Mouse (Mus musculus) hindbrain, embryonic 14.5 days (tissue): Measurements from ENCODE around the gene Tdrd3. TPM values are rescaled to one million over a fixed set of nuclear protein-coding genes. Genes with fewer than 3 reads are reported as not detected.

ENCODE experiments used
- ATAC-seq: fragments of 200-750 bp; cut with Nextera tagmentation; 2 replicates; pipeline ENCODE4 v1.8.0; 2017; ENCODE audit warnings: moderate number of reproducible peaks, mild to moderate bottlenecking, moderate TSS enrichment, moderate library complexity; ENCODE audit not compliant: low FRiP score
- DNase-seq: peaks from one replicate; pipeline ENCODE4 v3.0.0-alpha.2; 2015; ENCODE audit warnings: low spot score
- H3K27ac ChIP-seq: fragments of 300-500 bp; sonication (generic); 2 replicates; pipeline ENCODE4 v1.5.1; 2014; ENCODE audit warnings: mild to moderate bottlenecking, moderate library complexity
- H3K27me3 ChIP-seq: fragments of 300-500 bp; sonication (generic); 2 replicates; pipeline ENCODE4 v1.6.1; 2014; ENCODE audit warnings: mild to moderate bottlenecking, low read length, mixed read lengths; ENCODE audit not compliant: control insufficient read depth, insufficient read depth
- H3K36me3 ChIP-seq: fragments of 300-500 bp; sonication (generic); replicated peaks from 2 replicates; pipeline ENCODE4 v1.6.1; 2014; ENCODE audit not compliant: control insufficient read depth, insufficient read depth
- H3K4me1 ChIP-seq: fragments of 300-500 bp; sonication (generic); replicated peaks from 2 replicates; pipeline ENCODE4 v1.6.1; 2014; ENCODE audit warnings: antibody characterized with exemption, low read length, mixed read lengths; ENCODE audit not compliant: control insufficient read depth, insufficient read depth
- H3K4me2 ChIP-seq: fragments of 300-500 bp; sonication (generic); replicated peaks from 2 replicates; pipeline ENCODE4 v1.6.1; 2014; ENCODE audit warnings: mild to moderate bottlenecking, moderate library complexity
- H3K4me3 ChIP-seq: fragments of 300-500 bp; sonication (generic); replicated peaks from 2 replicates; pipeline ENCODE4 v1.5.1; 2014; ENCODE audit warnings: mild to moderate bottlenecking, low read length
- H3K9ac ChIP-seq: fragments of 300-500 bp; sonication (generic); 2 replicates; pipeline ENCODE4 v1.6.1; 2014
- H3K9me3 ChIP-seq: fragments of 300-500 bp; sonication (generic); 2 replicates; pipeline ENCODE4 v1.6.1; 2016; ENCODE audit warnings: low read length; ENCODE audit not compliant: control insufficient read depth
- WGBS: fragments of 180-500 bp; shearing (Covaris S2); extraction: QIAGEN DNeasy Blood & Tissue Kit; methylation state at CpG from one replicate; pipeline ENCODE4 v1.1.7; 2014; 5-methylcytosine and 5-hydroxymethylcytosine counted together
- polyA plus RNA-seq: library from polyadenylated mRNA; unstranded; fragments of >200 nt; fragmentation: Nextera tagmentation; extraction: Ambion mirVana; gene quantifications from 2 replicates; pipeline ENCODE4 v1.2.1, GENCODE M21; 2014

Gene Tdrd3
- 45.9 and 51.0 TPM in 2 replicates for polyA plus RNA-seq

GRCm38 (mm10) chr14:87415808-87416721 lies at the start of gene Tdrd3:
Gene Tdrd3, plus strand, starts transcription at chr14:87416639.
- peaks cover 23% of the 10 kb centered on the region for H3K4me1 ChIP-seq
- peak within 1 kb of the TSS; percentile 80 for H3K4me3 ChIP-seq
- peak; percentile 92 for DNase-seq
- H3K27ac ChIP-seq, result peak within 1 kb of the TSS; percentile 97
- no peaks in the 10 kb centered on the region for H3K27me3 ChIP-seq
- peak within 1 kb of the TSS; percentile 59 for H3K4me2 ChIP-seq
- peak within 1 kb of the TSS; percentile 94 for H3K9ac ChIP-seq
- H3K9me3 ChIP-seq, result no peaks in the 10 kb centered on the region
- no peaks in the 10 kb centered on the region for H3K36me3 ChIP-seq
- peak; percentile 97 for ATAC-seq
- under 1% methylated on average over 84 of the region's 85 CpGs for WGBS

GRCm38 (mm10) chr14:87367169-87367568 lies 49.3 kb upstream of the Tdrd3 start:
- Histone ChIP-seq H3K9me3 (no peaks in the 10 kb centered on the region), H3K27ac (no peak overlapping the region), H3K4me2 (no peak overlapping the region), H3K36me3 (no peaks in the 10 kb centered on the region), H3K4me3 (no peak overlapping the region), H3K27me3 (no peaks in the 10 kb centered on the region), H3K9ac (no peak overlapping the region), H3K4me1 (no peaks in the 10 kb centered on the region)
- ATAC-seq (no peak), DNase-seq (no peak)
- WGBS, result 61% methylated on average over 3 of the region's 3 CpGs

- no peaks in the 10 kb centered on the region for H3K9me3 ChIP-seq
- no peak for ATAC-seq
- no peak overlapping the region for H3K4me2 ChIP-seq
- no peak overlapping the region for H3K4me3 ChIP-seq
- H3K36me3 ChIP-seq, result no peaks in the 10 kb centered on the region
- no peaks in the 10 kb centered on the region for H3K4me1 ChIP-seq
- H3K27ac ChIP-seq, result no peak overlapping the region
- WGBS, result 63% methylated on average over 2 of the region's 2 CpGs
- DNase-seq, result no peak
- H3K9ac ChIP-seq, result no peak overlapping the region
- no peaks in the 10 kb centered on the region for H3K27me3 ChIP-seq
These were observed 33.4 kb upstream of the Tdrd3 start for GRCm38 (mm10) chr14:87383041-87383440.

GRCm38 (mm10) chr14:87384288-87385268 lies 31.9 kb upstream of the Tdrd3 start:
- Histone ChIP-seq H3K4me2 (no peak overlapping the region), H3K36me3 (no peaks in the 10 kb centered on the region), H3K27ac (no peak overlapping the region), H3K4me1 (no peaks in the 10 kb centered on the region), H3K9me3 (no peaks in the 10 kb centered on the region), H3K9ac (no peak overlapping the region), H3K27me3 (no peaks in the 10 kb centered on the region), H3K4me3 (no peak overlapping the region)
- 89% methylated on average over 7 of the region's 7 CpGs for WGBS
- ATAC-seq, result no peak
- DNase-seq, result no peak

- no peak overlapping the region for H3K4me2 ChIP-seq
- no peak overlapping the region for H3K27ac ChIP-seq
- no peak overlapping the region for H3K9ac ChIP-seq
- H3K4me1 ChIP-seq, result no peaks in the 10 kb centered on the region
- no peak overlapping the region for H3K4me3 ChIP-seq
- ATAC-seq, result no peak
- no peaks in the 10 kb centered on the region for H3K9me3 ChIP-seq
- no peak for DNase-seq
- WGBS, result 76% methylated on average over 3 of the region's 3 CpGs
- no peaks in the 10 kb centered on the region for H3K27me3 ChIP-seq
- no peaks in the 10 kb centered on the region for H3K36me3 ChIP-seq
These were observed 23.3 kb upstream of the Tdrd3 start for GRCm38 (mm10) chr14:87393096-87393495.

GRCm38 (mm10) chr14:87396643-87397042 lies 19.8 kb upstream of the Tdrd3 start:
- DNase-seq (no peak), ATAC-seq (no peak)
- Histone ChIP-seq H3K9me3 (no peaks in the 10 kb centered on the region), H3K27me3 (no peaks in the 10 kb centered on the region), H3K4me3 (no peak overlapping the region), H3K9ac (no peak overlapping the region), H3K4me2 (no peak overlapping the region), H3K36me3 (no peaks in the 10 kb centered on the region), H3K27ac (no peak overlapping the region), H3K4me1 (no peaks in the 10 kb centered on the region)
- 49% methylated on average over 5 of the region's 5 CpGs for WGBS

GRCm38 (mm10) chr14:87415486-87415807 lies 992 bp upstream of the Tdrd3 start:
- Histone ChIP-seq H3K4me2 (peak overlapping the region; percentile 59), H3K4me3 (peak overlapping the region; percentile 80), H3K4me1 (peaks cover 23% of the 10 kb centered on the region), H3K9me3 (no peaks in the 10 kb centered on the region), H3K9ac (peak overlapping the region; percentile 35; the same call in 1 of the 2 replicates), H3K27ac (no peak overlapping the region), H3K36me3 (no peaks in the 10 kb centered on the region), H3K27me3 (no peaks in the 10 kb centered on the region)
- ATAC-seq, result no peak
- WGBS, result 1% methylated on average over 11 of the region's 11 CpGs
- DNase-seq, result no peak

- ATAC-seq, result peak; percentile 77
- no peaks in the 10 kb centered on the region for H3K36me3 ChIP-seq
- no peaks in the 10 kb centered on the region for H3K9me3 ChIP-seq
- H3K4me3 ChIP-seq, result peak overlapping the region; percentile 80
- H3K4me2 ChIP-seq, result peak overlapping the region; percentile 59
- peaks cover 23% of the 10 kb centered on the region for H3K4me1 ChIP-seq
- H3K27ac ChIP-seq, result peak overlapping the region; percentile 97
- WGBS, result under 1% methylated on average over 104 of the region's 109 CpGs
- DNase-seq, result peak; percentile 45
- peak overlapping the region; percentile 94 for H3K9ac ChIP-seq
- no peaks in the 10 kb centered on the region for H3K27me3 ChIP-seq
These were observed 584 bp downstream of the Tdrd3 start for GRCm38 (mm10) chr14:87416755-87417690.
